Mouse (Mus musculus): ENCODE measurements around the gene Cbfa2t3.
A peak's percentile ranks its signal among the peaks of the same experiment; 100 is the strongest.

Cbfa2t3 gene

GRCm38 (mm10) chr8:122686879-122687278, 12.0 kb downstream of the Cbfa2t3 start:
- DNase-seq (ENCODE audit: low read depth): no peak

- no peak for DNase-seq (ENCODE audit: low read depth)
Observed at GRCm38 (mm10) chr8:122685097-122685861, 13.6 kb downstream of the Cbfa2t3 start.

GRCm38 (mm10) chr8:122682820-122683219, 16.1 kb downstream of the Cbfa2t3 start:
- DNase-seq (ENCODE audit: low read depth): no peak

- no peak for DNase-seq (ENCODE audit: low read depth)
Observed at GRCm38 (mm10) chr8:122680171-122680570, 18.7 kb downstream of the Cbfa2t3 start.

GRCm38 (mm10) chr8:122679325-122679920, 19.5 kb downstream of the Cbfa2t3 start:
- no peak for DNase-seq (ENCODE audit: low read depth)

- no peak for DNase-seq (ENCODE audit: low read depth)
Observed at GRCm38 (mm10) chr8:122678896-122679210, 20.1 kb downstream of the Cbfa2t3 start.

- no peak for DNase-seq (ENCODE audit: low read depth)
Observed at GRCm38 (mm10) chr8:122678061-122678895, 20.6 kb downstream of the Cbfa2t3 start.

GRCm38 (mm10) chr8:122677481-122678021, 21.4 kb downstream of the Cbfa2t3 start:
- no peak for DNase-seq (ENCODE audit: low read depth)

GRCm38 (mm10) chr8:122676621-122677480, 22.1 kb downstream of the Cbfa2t3 start:
- DNase-seq (ENCODE audit: low read depth): peak; percentile 55

GRCm38 (mm10) chr8:122675596-122676420, 23.1 kb downstream of the Cbfa2t3 start:
- no peak for DNase-seq (ENCODE audit: low read depth)

GRCm38 (mm10) chr8:122674999-122675398, 23.9 kb downstream of the Cbfa2t3 start:
- no peak for DNase-seq (ENCODE audit: low read depth)

GRCm38 (mm10) chr8:122673989-122674388, 24.9 kb downstream of the Cbfa2t3 start:
- DNase-seq (ENCODE audit: low read depth): no peak

- peak; percentile 61 for DNase-seq (ENCODE audit: low read depth)
Observed at GRCm38 (mm10) chr8:122671894-122672293, 27.0 kb downstream of the Cbfa2t3 start.

- DNase-seq (ENCODE audit: low read depth): no peak
Observed at GRCm38 (mm10) chr8:122670718-122671117, 28.2 kb downstream of the Cbfa2t3 start.

GRCm38 (mm10) chr8:122670001-122670400, 28.9 kb downstream of the Cbfa2t3 start:
- no peak for DNase-seq (ENCODE audit: low read depth)

- DNase-seq (ENCODE audit: low read depth): no peak
Observed at GRCm38 (mm10) chr8:122669370-122669769, 29.5 kb downstream of the Cbfa2t3 start.

GRCm38 (mm10) chr8:122667854-122668253, 31.1 kb downstream of the Cbfa2t3 start:
- DNase-seq (ENCODE audit: low read depth): no peak

GRCm38 (mm10) chr8:122666827-122667226, 32.1 kb downstream of the Cbfa2t3 start:
- peak; percentile 72 for DNase-seq (ENCODE audit: low read depth)

GRCm38 (mm10) chr8:122666338-122666764, 32.6 kb downstream of the Cbfa2t3 start:
- DNase-seq (ENCODE audit: low read depth): peak; percentile 71

- peak; percentile 77 for DNase-seq (ENCODE audit: low read depth)
Observed at GRCm38 (mm10) chr8:122665667-122666316, 33.1 kb downstream of the Cbfa2t3 start.

Measured in 416B (cell line).